Mouse (Mus musculus): ENCODE data around the gene Gm11172. TPM values are rescaled to one million over a fixed set of nuclear protein-coding genes. Genes with fewer than 3 reads are reported as not detected.
"Not testable (repeated sequence)": the region's sequence is repeated elsewhere in the genome, so short reads cannot be mapped to it uniquely, and the experiment has no call there.

The Gm11172 gene
- total RNA-seq, 4 experiments from 2014 or later = not detected

DNA sequence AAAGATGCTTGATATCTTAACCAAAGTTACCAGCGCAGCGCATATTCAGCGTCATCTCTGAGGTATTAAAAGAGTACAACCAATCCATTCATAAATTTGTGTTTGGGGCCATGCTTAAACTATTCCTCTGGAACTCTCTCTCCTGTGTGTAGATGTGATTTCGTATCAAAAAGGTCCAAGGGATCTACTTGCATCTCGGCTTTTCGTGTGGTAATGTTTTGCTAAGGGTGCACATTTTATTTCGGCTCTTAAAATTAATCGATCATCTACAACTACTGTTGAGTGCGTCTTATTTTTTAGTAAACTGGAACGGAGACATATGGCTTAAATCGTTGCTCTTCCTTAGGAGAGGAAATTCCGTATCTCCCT is 21.8 kb downstream of the Gm11172 start:
- no peak for DNase-seq

DNA sequence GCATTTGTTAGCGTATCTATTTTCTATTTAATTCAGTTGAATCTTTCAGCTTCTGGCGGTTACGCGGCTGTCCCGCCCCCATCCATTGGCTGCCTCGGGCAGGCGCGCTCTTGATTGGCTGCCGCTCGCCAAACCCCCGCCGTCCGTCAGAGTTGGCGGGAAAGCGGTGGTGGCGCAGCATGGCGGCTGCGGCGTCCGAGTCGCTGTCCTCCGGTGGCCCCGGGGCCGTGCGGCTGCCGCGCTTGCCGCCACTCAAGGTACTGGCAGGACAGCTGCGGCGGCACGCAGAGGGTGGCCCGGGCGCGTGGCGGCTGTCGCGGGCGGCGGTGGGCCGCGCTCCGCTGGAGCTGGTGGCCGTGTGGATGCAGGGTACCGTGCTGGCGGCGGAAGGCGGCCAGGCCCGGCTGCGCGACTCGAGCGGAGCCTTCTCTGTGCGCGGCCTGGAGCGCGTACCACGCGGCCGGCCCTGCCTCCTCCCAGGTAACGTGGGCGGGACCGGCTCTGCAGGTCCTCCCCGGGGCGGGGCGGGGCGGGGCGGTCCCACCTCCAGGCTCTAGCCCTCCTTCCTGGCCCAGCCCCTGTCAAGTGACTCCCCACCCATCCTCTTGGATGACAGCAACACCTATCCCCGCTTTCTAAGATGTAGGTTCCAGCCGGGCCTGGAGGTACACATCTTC is 22.3 kb downstream of the Gm11172 start, which contains the start of gene Rmi2:
Rmi2 (plus strand) TSS at position 149 of the 677 bp plus-strand sequence.
- DNase-seq = peak; percentile 73

DNA sequence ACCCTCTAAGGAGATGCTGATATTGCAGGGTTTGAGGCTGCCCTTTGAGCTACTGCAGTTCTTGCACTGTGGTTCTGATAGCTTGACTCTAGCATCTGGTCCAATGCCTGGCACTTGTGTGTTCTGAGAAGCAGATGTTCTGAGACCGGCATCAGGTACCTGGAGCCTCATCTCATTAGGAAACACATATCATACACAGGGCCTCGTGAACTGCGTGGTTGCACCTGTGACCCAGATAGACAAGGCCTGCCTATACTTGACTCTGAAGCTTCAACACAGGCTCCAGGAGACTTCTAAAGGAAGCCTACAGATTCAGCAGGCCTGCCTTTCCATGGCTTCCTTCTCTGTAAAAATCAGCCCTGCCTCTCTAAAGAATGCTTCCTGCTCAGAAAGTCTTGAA is 23.7 kb downstream of the Gm11172 start:
- DNase-seq = no peak

DNA sequence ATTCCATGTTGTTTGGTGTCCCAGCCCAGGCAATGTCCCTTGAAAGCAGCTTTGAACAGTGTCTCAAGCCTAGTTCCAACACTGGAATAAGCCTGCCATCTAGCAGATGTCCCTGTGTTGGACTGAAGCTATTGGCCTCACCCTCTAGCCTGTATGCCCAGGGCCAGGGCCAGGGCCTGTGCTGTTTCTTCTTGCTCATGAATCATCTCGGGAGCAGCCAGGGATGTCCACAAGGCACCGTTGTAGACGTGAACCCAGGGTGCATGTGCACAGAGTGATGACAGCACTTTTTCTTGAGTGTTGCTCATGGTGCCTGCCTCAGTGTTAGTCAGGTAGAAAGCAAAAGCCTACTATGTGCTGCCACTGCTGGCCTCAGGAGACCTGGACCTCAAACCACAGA is 24.5 kb downstream of the Gm11172 start:
- no peak for DNase-seq

DNA sequence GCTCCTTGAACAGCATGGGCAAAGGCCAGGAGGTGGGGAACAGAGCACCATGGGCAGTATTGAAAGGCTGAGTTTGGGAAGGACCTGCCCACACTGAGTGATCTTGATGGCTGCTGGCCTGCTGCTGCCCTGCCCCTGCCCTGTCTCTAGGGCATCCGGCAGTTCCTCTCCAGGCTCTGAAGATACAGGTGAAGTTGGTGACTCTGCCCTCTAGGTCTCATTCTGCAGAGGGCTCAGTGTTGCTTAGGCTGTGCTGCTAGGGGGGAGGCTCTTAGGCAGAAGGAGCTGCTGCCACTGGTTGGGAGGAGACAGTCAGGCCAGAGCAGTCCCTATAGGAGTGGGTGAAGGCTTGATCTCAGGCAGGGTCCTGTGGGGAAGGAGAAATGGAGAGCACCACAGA is 25.2 kb downstream of the Gm11172 start:
- DNase-seq = no peak

DNA sequence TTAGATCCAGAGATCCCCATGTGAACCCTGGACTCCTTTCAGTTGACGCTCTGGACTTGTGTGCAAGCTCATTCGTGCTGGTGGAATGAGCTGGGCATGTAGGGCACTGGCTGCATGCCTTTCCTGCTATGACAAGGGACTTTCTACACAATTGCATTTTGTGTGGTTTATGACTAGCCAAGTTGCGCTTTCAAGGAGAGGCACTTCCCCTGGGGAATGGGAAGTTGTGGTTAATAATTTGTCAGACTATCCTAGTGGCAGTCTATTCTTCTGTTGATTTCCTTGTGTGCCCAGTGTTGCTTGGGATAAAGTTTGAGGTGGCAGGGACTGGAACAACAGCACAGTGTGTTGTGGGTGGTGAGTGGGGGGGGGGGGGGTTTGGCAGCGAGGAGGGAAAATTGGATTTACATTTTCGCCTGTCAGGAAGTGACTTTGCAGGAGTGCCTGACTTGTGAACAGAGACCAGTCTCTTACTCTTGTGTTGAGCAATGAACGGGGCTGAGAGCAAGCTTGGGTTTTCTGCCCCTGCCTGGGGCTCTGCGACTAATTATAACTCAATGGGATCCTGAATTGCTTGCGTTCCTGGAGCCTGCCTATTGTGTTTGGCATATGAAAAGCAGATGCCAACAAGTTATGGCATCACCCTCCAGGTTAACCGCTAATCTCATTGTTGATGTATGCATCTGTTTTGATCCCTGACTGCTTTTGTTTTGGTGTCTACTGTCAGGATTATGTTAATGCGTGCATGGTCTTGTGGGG is 26.0 kb downstream of the Gm11172 start:
- no peak for DNase-seq

DNA sequence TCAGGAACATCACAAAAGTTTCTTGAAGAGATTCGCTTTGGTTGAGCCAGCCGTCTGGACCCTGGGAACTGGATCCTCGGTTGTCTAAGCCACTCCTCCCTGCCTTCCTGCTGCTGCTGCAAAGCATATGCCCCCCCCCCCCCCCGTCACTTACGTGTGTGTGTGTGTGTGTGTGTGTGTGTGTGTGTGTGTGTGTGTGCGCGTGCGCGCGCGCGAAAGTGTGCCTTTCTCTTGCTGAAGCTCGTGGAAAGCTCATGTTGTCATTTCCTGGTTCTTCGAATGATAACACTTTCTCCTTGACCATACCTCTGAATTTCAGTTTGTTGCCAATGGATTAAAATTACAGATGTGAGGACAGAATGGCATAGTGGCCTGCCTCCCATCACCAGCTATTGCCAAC is 27.3 kb downstream of the Gm11172 start:
- no peak for DNase-seq

DNA sequence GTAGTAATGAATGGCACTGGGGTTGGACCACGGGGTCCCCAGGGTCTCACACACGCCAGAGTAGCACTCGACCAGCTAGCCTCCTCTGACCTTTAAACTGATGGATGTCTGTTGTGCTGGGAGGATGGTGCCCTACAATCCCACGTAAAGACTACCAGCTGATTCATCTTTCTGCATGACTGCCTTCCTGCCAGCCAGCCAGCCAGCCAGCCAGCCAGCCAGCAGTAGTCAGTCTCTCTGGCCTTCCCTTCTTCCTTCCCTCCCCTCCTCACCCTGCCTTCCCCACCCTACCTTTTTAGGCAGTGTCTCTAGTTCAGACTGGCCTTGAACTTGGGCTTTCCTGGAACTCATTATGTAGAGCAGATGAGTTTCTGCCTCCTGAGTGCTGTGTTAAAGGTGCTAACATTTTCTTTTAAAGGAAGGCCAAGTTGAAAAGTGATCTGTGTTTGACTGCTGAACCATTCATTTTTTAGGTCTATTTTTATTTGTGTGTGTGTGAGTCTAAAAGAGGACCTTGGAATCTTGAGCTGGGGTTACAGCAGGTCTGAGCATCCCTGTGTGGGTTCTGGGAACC is 29.7 kb downstream of the Gm11172 start:
- no peak for DNase-seq

DNA sequence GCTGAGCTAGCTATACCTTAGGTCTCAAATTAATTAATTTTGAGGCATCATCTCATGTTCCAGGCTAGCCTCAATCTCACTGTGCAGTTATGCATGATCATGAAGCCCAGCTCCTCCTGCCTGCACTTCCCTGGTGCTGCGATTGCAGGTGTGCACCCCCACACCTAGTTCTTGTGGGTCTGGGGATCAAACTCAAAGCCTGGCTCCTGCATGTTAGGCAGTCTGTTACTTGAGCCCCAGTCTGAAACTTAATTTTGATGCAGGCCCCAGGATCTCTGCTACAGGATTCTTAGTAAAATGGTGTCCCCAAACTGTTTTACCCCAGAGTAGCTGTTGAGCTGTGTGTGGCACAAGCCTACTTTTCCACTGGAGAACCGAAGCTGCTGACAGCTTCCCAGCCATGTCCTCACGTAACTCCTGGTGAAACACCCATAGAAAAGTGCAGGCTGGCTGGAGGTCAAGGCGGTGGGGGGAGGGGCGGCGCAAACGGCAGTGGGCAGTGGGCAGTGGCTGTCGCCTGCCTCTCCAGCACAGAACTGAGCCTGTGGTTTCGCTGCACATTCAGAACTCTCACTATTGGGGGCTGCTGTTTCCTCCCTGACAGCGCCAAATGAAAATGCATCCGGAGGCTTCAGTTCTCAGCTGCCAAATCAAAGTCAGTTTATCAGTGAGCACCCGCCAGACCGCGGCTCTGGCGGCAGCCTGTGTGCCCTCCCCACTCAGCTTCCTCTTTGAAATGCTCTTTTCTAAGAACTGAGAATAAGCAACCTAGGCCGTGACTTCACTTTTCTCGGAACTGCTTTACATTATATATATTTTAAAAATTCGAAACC is 31.0 kb downstream of the Gm11172 start:
- no peak for DNase-seq

DNA sequence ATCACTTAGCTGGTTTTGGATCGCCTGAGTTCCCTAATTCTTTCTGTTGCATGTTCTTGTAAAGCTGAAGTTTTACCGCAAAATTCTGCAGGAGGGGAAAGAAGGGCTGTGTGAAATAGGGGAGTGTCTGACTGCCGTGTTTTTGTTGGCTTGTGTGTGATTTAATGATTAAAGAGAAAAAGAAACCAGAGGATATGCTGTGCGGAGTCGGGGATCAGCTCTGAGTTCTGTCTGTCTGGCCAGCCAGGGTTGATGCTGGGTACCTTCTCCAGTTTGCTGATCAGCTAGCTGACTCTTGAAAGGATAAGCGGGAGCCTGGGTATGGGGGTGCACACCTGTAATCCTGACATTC is 31.6 kb downstream of the Gm11172 start:
- DNase-seq = no peak

DNA sequence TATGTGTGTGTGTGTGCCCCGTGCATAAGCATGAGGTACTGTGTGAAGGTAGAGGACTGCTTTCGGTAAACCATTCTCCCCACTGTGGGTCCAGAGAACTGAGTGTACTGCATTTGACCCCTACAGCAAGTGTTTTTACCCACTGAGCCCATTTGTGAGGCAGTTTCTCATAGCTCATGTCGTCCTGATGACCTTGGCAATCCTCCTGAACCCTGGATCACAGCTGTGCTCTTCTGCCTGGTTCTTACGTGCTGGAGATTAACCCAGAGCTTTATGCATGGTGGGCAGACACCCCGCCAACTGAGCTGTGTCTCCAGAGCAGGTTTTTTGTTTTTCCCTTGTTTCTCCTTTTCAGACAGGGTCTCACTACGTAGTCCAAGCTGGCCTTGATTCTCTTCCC is 33.2 kb downstream of the Gm11172 start:
- DNase-seq = no peak

DNA sequence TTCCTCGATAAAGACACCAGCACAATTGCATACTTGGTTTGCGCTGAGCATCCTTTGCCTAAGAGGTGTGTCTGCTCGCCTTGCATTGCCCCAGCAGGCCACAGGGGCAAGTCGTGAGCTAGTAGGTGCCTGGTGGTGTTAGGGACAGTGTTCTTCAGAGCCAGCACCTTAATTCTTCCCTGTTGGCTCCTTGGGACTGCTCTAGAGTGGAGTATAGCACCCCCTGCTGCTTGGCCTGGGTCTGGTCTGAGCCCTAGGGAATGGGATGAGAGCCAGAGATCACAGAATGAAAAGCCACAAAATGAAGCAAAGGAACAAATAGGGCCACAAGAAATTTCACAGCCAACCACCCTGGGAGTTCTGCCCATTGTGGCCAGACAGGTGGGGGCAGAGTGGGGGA is 33.8 kb downstream of the Gm11172 start:
- peak; percentile 64 for DNase-seq

DNA sequence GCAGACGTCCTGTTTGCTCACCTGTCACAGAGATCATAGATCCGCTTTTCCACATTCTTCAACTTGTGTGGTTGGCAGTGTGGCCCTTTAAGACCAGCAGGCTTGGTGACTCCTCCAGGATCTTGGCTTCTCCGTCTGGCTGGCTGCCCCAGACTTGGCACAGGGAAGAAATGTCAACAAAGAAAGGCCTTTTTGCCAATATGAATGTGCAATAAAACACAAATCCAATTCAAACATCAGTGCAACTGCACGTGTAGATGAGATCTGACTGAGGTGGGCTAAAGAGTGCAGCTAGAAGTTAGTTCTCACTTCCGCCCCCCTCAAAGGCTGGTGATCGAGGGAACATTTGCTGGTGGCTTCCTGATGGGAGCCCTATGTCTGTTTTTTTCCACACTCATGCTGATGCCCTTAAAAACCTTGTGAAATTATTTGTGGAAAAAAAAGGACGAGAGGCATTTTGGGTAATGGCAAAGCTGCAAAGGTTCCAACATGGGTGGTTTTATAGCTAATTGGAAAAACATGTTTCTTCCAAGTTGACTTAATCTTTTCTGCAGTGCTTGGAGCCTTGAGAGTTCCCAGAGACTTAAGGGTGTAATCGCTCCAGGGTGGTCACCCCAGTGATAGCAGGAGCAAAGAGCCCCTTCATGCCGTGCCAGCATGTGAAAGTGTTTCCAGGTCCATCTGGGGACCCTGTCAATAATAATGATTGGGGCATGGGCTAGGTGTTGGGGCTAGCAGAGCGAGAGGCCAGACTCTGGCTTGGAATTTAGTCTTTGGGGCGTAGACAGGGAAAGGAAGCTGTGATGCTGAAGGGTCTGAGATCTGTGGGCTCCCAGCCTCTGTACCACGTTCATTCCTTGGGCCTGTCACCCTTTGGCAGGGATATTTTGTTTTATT is 37.5 kb downstream of the Gm11172 start:
- DNase-seq = peak; percentile 74

DNA sequence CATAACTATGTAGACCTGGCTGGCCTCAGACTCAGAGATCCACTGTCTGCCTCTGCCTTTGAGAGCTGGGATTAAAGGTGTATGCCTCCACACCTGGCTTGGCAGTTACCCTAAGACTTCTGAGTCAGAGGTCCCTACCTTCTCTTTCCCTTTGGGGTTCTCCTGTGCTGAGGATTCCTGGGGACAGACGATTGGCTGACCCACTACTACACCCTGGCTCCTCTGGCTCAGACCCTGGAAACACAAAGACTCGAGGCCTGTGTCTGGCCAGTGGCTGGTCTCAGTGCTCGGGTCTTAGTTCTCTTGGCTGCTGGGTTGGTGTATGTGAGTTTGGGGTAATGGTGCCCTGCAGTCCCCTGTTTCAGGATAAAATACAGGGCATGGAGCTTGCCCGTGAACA is 38.2 kb downstream of the Gm11172 start:
- DNase-seq = no peak

DNA sequence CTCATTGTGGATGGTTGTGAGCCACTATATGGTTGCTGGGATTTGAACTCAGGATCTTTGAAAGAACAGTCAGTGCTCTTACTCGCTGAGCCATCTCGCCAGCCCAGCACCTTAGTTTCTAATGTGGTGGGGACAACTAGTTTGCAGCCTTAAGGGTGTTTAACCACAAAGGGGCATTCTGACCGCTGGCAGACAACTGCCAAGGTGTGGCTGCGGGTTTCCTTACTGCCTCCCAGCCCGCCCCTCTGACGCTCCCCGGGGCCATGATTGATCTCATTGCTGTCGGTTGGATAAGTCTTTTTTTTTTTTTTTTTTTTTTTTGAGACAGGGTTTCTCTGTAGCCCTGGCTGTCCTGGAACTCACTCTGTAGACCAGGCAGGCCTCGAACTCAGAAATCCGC is 39.5 kb downstream of the Gm11172 start:
- not testable (repeated sequence) for DNase-seq

DNA sequence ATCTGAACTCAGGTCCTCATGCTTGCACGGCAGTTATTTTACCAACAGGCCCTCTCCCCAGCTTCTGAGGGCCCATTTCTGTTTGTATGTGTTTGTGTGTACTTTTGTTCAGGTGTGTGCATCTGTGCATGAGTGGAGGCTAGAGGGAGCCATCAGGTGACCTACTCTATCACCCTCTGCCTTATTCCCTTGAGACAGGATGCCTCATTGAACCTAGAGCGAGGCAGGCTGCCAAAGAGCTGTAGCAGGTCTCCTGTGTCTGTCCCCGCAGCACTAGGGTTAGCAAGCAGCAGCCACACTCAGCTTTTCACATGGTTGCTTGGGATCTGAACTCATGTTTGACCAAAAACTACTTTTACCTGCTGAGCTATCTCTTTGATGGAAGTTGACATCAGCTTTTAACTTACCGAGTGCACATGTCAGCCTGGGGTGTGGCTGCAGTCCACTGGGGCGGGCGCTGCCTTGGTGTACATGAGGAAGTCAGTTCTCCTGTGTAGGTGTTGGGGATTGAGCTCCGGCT is 47.1 kb downstream of the Gm11172 start:
- no peak for DNase-seq

DNA sequence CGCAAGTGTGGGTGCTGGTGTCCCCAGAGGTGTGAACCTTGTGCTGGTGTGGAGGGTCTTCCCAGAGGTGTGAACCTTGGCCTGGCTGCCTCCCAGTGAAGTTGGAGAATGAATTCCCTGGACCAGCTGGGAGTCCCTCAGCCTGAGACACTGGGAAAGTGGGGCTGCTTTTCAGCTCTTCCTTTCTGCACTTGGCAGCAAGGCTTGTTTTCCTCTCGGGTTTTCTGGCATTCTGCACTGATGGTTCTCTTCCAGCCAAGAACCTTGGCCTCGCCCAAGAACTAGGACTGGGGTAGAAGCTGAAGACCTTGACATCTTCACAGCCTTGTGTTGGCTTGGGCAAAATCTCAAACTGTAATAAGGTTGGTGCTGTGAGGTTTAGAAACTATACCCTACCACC is 48.7 kb downstream of the Gm11172 start:
- peak; percentile 73 for DNase-seq

All from adrenal gland, adult 8-10 months (tissue).